Mouse (Mus musculus) layer of hippocampus, postnatal 14 days (tissue): Measurements from ENCODE around the gene Jmjd8. TPM values are rescaled to one million over a fixed set of nuclear protein-coding genes. Genes with fewer than 3 reads are reported as not detected.

Experiments used
- DNase-seq, 2 experiments: peaks; one replicate each; pipeline ENCODE4 v3.0.0; 2021 to 2022; ENCODE audit warnings: low spot score in 2 of 2, mixed read lengths in 1 of 2
- microRNA-seq, 2 experiments: library from miRNA; unstranded; fragments of <30 nt; microRNA quantifications; one replicate each; pipeline ENCODE4 v1.2.0; 2021
- total RNA-seq, 2 experiments: library from RNA; stranded (reverse); gene quantifications; 2 replicates each; pipeline ENCODE4 v1.2.3; 2021

Jmjd8 gene
- total RNA-seq, 2 experiments from 2014 or later = 64.3 to 65.0 TPM

- DNase-seq = no peak
These were observed 47.8 kb downstream of the Jmjd8 start for GRCm38 (mm10) chr17:25876347-25876915.

GRCm38 (mm10) chr17:25877025-25877424 lies 48.4 kb downstream of the Jmjd8 start:
- no peak for DNase-seq

GRCm38 (mm10) chr17:25877741-25878610 lies 49.3 kb downstream of the Jmjd8 start:
- DNase-seq = no peak

- no peak for DNase-seq
These were observed 50.0 kb downstream of the Jmjd8 start for GRCm38 (mm10) chr17:25878611-25879180.

GRCm38 (mm10) chr17:25879261-25879660 lies 50.6 kb downstream of the Jmjd8 start:
- DNase-seq = no peak

GRCm38 (mm10) chr17:25879750-25880149 lies 51.1 kb downstream of the Jmjd8 start:
- DNase-seq = no peak

- DNase-seq = no peak
These were observed 51.7 kb downstream of the Jmjd8 start, which contains the start of gene Wfikkn1 for GRCm38 (mm10) chr17:25880196-25880910. Gene Wfikkn1, minus strand, starts transcription at chr17:25880858.

- no peak for DNase-seq
These were observed 52.4 kb downstream of the Jmjd8 start for GRCm38 (mm10) chr17:25880913-25881641.

Small RNA genes lying within 50 kb of the gene (microRNA-seq; reads per million reads assigned to microRNA genes)
- gene Mir3082 = 1.6 to 3.4 reads per million in 2 experiments
- 1.4 to 1.8 reads per million in 2 experiments for gene Mir6966

Other genes with a start within 250 kb of the Jmjd8 start
- 10 to 100 TPM; 26.2 to 27.2 TPM for gene Lmf1, start 249.8 kb upstream of the Jmjd8 start, total RNA-seq
- gene Gng13, start 111.7 kb upstream of the Jmjd8 start, total RNA-seq = 100 to 1,000 TPM in 1 of 2 experiments, 10 to 100 TPM in 1; 78.0 to 103 TPM
- 1 to 10 TPM; 3.1 to 3.3 TPM for gene Chtf18, start 101.4 kb upstream of the Jmjd8 start, total RNA-seq
- 10 to 100 TPM; 29.9 to 32.8 TPM for gene Rpusd1, start 101.2 kb upstream of the Jmjd8 start, total RNA-seq
- gene Mslnl, start 92.8 kb upstream of the Jmjd8 start, total RNA-seq = under 1 TPM in 1 of 2 experiments, not detected in 1; 0.12 TPM
- gene Msln, start 74.5 kb upstream of the Jmjd8 start, total RNA-seq = 1 to 10 TPM; 1.2 to 1.8 TPM
- gene Narfl, start 55.1 kb upstream of the Jmjd8 start, total RNA-seq = 10 to 100 TPM; 27.6 to 35.3 TPM
- 100 to 1,000 TPM; 125 to 128 TPM for gene Haghl, start 43.2 kb upstream of the Jmjd8 start, total RNA-seq
- under 1 TPM in 1 of 2 experiments, not detected in 1; 0.30 TPM for gene Ccdc78, start 42.3 kb upstream of the Jmjd8 start, total RNA-seq
- gene Fam173a, start 36.0 kb upstream of the Jmjd8 start, total RNA-seq = 10 to 100 TPM; 80.2 to 80.3 TPM
- not detected for gene AC134908.4, start 33.2 kb upstream of the Jmjd8 start, total RNA-seq
- 10 to 100 TPM; 82.0 to 86.9 TPM for gene Metrn, start 31.7 kb upstream of the Jmjd8 start, total RNA-seq
- gene Fbxl16, start 19.8 kb upstream of the Jmjd8 start, total RNA-seq = 100 to 1,000 TPM; 414 to 418 TPM
- gene Wdr24, start 5.2 kb upstream of the Jmjd8 start, total RNA-seq = 10 to 100 TPM; 21.7 to 23.4 TPM
- gene Stub1, start 4.5 kb downstream of the Jmjd8 start, total RNA-seq = 100 to 1,000 TPM; 155 to 157 TPM
- 10 to 100 TPM; 84.4 to 97.5 TPM for gene Rhbdl1, start 8.4 kb downstream of the Jmjd8 start, total RNA-seq
- gene Gm20683, start 12.9 kb downstream of the Jmjd8 start, total RNA-seq = 10 to 100 TPM; 26.7 to 31.1 TPM
- 10 to 100 TPM; 95.6 to 97.8 TPM for gene Rhot2, start 16.0 kb downstream of the Jmjd8 start, total RNA-seq
- gene Wdr90, start 32.6 kb downstream of the Jmjd8 start, total RNA-seq = 10 to 100 TPM; 24.0 to 25.8 TPM
- 10 to 100 TPM; 29.2 to 39.0 TPM for gene Mcrip2, start 39.9 kb downstream of the Jmjd8 start, total RNA-seq
- 10 to 100 TPM; 39.3 to 44.7 TPM for gene Mettl26, start 46.2 kb downstream of the Jmjd8 start, total RNA-seq
- gene Wfikkn1, start 52.0 kb downstream of the Jmjd8 start, total RNA-seq = 1 to 10 TPM; 1.8 to 2.3 TPM
- gene Rab40c, start 90.9 kb downstream of the Jmjd8 start, total RNA-seq = 10 to 100 TPM; 48.6 to 52.2 TPM
- gene Pigq, start 116.1 kb downstream of the Jmjd8 start, total RNA-seq = 100 to 1,000 TPM; 160 to 168 TPM
- gene Nhlrc4, start 116.1 kb downstream of the Jmjd8 start, total RNA-seq = not detected
- gene A930017K11Rik, start 123.7 kb downstream of the Jmjd8 start, total RNA-seq = under 1 TPM in 1 of 2 experiments, not detected in 1; 0.14 TPM
- 10 to 100 TPM; 44.4 to 46.2 TPM for gene Capn15, start 156.9 kb downstream of the Jmjd8 start, total RNA-seq
- 10 to 100 TPM; 82.3 to 85.1 TPM for gene Rab11fip3, start 240.7 kb downstream of the Jmjd8 start, total RNA-seq